Mouse (Mus musculus) right cerebral cortex, postnatal 10 days (tissue): ENCODE measurements at regions not wholly inside any gene's neighbourhood (a gene's known extent, or its start where the extent isn't known, plus 50 kb on each side); places are given as distances from the start of the nearest gene placed in this dataset.

Experiments used
- DNase-seq, 2 experiments: peaks; one replicate each; pipeline ENCODE4 v3.0.0; 2021; ENCODE audit warnings: low spot score in 2 of 2

- no peak for DNase-seq
Observed at GRCm38 (mm10) chr12:70523379-70523778, 70.5 kb downstream of the Tmx1 start.

- no peak for DNase-seq
Observed at GRCm38 (mm10) chr12:70524703-70525102, 71.8 kb downstream of the Tmx1 start.

GRCm38 (mm10) chr12:70531661-70532060 lies 78.8 kb downstream of the Tmx1 start:
- DNase-seq = no peak

GRCm38 (mm10) chr12:70532225-70532624 lies 79.3 kb downstream of the Tmx1 start:
- DNase-seq = no peak

- DNase-seq = peak; percentile 55 to 57
Observed at GRCm38 (mm10) chr12:70532843-70533242, 79.9 kb downstream of the Tmx1 start.

- DNase-seq = no peak
Observed at GRCm38 (mm10) chr12:70533375-70533935, 80.6 kb downstream of the Tmx1 start.

- no peak for DNase-seq
Observed at GRCm38 (mm10) chr12:70539124-70539523, 86.2 kb downstream of the Tmx1 start.

- no peak for DNase-seq
Observed at GRCm38 (mm10) chr12:70539856-70540255, 87.0 kb downstream of the Tmx1 start.

- no peak for DNase-seq
Observed at GRCm38 (mm10) chr12:70541432-70541831, 88.5 kb downstream of the Tmx1 start.

GRCm38 (mm10) chr12:70543299-70543698 lies 90.4 kb downstream of the Tmx1 start:
- DNase-seq = no peak

- DNase-seq = no peak
Observed at GRCm38 (mm10) chr12:70544326-70544725, 91.4 kb downstream of the Tmx1 start.

- DNase-seq = peak; percentile 40 to 44
Observed at GRCm38 (mm10) chr12:70544850-70545510, 92.1 kb downstream of the Tmx1 start.

- no peak for DNase-seq
Observed at GRCm38 (mm10) chr12:70547199-70547598, 94.3 kb downstream of the Tmx1 start.

- DNase-seq = no peak
Observed at GRCm38 (mm10) chr12:70549296-70549695, 96.4 kb downstream of the Tmx1 start.

GRCm38 (mm10) chr12:70553866-70554265 lies 101.0 kb downstream of the Tmx1 start:
- no peak for DNase-seq

GRCm38 (mm10) chr12:70554586-70554985 lies 101.7 kb downstream of the Tmx1 start:
- no peak for DNase-seq

GRCm38 (mm10) chr12:70555723-70556122 lies 102.8 kb downstream of the Tmx1 start:
- no peak for DNase-seq

- no peak for DNase-seq
Observed at GRCm38 (mm10) chr12:70556820-70557219, 103.9 kb downstream of the Tmx1 start.

GRCm38 (mm10) chr12:70563446-70563845 lies 110.6 kb downstream of the Tmx1 start:
- DNase-seq = no peak

GRCm38 (mm10) chr12:70575665-70576064 lies 122.8 kb downstream of the Tmx1 start:
- DNase-seq = no peak

- DNase-seq = no peak
Observed at GRCm38 (mm10) chr12:70577769-70578168, 124.9 kb downstream of the Tmx1 start.

GRCm38 (mm10) chr12:70579328-70579905 lies 126.5 kb downstream of the Tmx1 start:
- DNase-seq = no peak

GRCm38 (mm10) chr12:70586181-70586580 lies 133.3 kb downstream of the Tmx1 start:
- no peak for DNase-seq
